Mouse (Mus musculus): ENCODE data around the gene Sox5. TPM values are rescaled to one million over a fixed set of nuclear protein-coding genes. Genes with fewer than 3 reads are reported as not detected.
A peak's percentile ranks its signal among the peaks of the same experiment; 100 is the strongest.

Gene Sox5
- total RNA-seq (2021), result 1 to 10 TPM; 3.3 to 3.9 TPM
- long read RNA-seq, experiment 1, result 0 reads
- long read RNA-seq, experiment 2, result 0 reads

- peak; percentile 26 to 43 for DNase-seq (ENCODE audit: low spot score in 2 of 2)
Observed at GRCm38 (mm10) chr6:144781431-144782030, at the start of gene Sox5. TSS of gene Sox5 (minus strand) at chr6:144781977.

DNA sequence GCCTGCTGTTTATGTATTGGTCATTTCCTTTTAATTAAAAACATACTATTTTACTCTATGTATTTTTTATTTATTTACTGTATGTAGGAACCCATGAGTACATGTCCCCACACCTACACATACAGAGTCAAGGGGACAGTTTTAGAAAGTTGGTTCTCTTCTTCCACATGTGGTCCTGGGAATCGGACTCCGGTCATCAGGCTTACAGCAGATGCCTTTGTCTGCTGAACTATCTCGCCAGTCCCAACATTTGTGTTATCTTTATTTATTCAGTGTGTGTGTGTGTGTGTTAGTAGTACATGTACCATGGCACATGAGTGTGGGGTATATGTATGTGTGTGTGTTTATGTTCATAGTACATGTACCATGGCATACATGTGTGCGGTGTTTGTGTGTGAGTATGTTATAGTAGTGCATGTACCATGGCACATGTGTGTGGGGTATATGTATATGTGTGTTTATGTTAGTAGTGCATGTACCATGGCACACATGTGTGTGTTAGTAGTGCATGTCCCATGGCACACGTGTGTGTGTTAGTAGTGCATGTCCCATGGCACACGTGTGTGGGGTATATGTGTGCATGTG, 43.3 kb upstream of the Sox5 start:
- DNase-seq (ENCODE audit: low spot score in 2 of 2), result no peak

DNA sequence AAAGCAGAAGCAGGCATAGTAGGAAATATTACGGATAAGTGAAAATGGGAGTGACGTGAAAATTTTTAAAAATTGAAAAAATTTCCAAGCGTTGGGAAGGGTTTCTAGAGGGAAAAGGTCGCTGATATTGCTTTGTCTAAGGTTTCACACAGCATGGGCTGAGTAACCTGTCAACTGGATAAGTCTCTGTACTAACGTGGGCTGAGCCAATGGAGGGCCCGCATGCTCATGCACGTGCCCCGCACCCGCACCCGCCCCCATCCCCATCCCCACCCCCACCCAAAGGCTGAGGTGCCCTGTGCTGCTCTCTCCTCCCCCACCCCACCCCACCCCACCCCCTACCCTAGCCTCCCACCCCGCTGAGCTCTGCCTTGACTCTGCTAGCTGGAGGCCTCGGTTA, 42.4 kb upstream of the Sox5 start:
- DNase-seq (ENCODE audit: low spot score in 2 of 2), result no peak

- no peak for DNase-seq (ENCODE audit: low spot score in 2 of 2)
Observed at GRCm38 (mm10) chr6:144822594-144822993, 40.8 kb upstream of the Sox5 start.

- no peak for DNase-seq (ENCODE audit: low spot score in 2 of 2)
Observed at GRCm38 (mm10) chr6:144821019-144821418, 39.2 kb upstream of the Sox5 start.

DNA sequence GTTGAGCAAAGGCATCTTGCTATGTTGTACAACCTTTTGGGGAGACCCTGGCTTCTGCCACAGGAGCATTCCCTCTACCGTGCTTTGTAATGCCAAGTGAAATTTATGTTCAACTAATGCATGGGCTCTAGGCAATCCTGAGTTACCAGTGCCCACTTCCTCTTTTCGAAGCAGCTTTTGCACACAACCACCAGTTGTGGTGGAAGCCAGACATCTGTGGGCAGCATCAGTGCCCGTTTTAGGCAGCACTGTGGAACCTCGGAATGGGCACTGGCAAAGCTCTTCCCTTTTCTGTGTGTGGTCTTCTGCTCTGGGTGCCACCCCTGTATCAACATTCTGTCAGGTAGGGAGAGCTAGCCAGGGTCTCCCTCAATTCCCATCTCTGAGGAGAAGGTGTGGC, 36.2 kb upstream of the Sox5 start:
- no peak for DNase-seq (ENCODE audit: low spot score in 2 of 2)

DNA sequence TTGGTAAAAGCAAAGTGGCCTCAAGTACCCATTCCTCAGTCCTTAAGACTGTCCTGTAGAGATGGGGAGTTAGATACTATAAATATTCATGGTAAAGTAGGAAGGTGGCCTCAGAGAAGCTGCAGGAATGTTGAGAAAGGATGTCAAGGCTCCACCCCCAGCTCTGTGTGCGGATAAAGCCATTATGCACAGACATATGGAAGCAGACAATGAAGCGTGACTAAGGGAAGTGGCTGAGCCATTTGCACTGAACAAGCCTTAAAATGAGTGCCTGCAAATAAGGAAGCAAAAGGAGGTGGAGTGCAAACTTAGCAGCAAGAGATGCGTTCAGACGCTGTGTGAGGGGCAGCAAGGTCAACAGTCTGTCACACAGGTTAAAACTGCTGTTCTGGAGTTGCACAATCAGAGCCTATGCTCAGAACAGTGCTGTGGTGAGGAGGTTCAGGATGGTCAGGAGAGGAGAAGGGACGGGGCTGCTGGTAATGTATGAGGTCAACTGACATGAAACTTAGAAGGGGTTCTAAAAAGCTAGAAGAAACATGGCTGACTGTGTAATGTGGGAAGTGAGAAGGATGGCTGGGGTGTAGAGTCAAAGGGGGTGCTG, 35.7 kb upstream of the Sox5 start:
- DNase-seq (ENCODE audit: low spot score in 2 of 2), result no peak

DNA sequence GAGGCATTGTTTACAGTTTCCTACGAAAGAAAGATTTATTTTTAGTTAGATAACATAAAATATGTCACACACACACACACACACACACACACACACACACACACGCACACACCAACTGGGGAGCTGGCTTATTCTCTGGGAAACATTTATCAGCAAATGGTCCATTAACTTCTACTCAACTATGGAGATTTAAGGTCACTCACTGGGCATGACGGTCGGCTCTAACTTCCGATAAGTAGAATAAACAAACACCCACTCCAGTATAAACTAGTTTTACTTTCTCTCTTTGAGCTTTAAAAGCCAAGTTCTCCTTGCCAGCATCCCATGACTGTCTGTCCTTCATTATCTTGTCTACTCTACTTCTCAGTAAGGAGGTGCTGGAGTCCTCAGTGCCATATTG, 33.8 kb upstream of the Sox5 start:
- no peak for DNase-seq (ENCODE audit: low spot score in 2 of 2)

DNA sequence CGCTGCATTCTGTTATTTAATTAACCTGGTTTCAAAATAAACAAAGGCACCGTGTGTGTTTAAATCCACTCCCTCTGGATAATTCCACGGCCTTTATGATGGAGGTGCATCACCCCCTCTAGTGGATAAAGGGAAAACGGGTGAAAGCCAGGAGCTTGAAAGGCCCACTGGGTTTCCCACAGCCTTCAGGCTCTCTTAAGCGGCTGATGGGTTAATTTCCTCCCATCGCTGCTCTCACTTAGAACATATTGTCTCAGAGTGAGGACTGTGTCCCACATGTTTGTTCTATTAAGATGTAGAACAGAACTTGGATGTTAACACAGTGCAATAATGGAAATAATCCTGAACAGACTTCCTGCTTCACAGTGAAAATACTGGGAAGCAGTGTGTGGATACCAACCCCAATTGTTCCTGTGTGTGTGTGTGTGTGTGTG, 33.2 kb upstream of the Sox5 start:
- no peak for DNase-seq (ENCODE audit: low spot score in 2 of 2)

DNA sequence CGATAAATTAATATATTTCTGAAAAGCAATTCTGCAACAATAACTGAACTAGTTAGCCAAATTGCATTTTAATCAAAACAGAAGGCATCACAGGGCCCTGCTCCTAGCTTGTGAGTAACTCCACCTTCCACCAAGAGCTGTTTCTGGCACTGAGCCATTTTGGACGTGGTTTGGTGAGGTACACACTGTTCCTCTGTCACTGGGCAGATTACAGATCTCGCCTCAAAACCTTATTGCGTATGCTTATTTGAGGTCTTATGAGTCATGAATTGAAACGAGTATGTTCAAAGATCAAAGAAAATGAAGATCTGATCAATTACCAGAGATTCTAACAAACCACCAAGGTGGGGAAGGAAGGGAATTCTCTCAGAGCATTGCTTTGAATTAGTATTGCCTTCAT, 22.5 kb upstream of the Sox5 start:
- DNase-seq (ENCODE audit: low spot score in 2 of 2), result no peak

- no peak for DNase-seq (ENCODE audit: low spot score in 2 of 2)
Observed at GRCm38 (mm10) chr6:144803063-144803462, 21.3 kb upstream of the Sox5 start.

- DNase-seq (ENCODE audit: low spot score in 2 of 2), result no peak
Observed at GRCm38 (mm10) chr6:144794356-144794755, 12.6 kb upstream of the Sox5 start.

GRCm38 (mm10) chr6:144792871-144793270, 11.1 kb upstream of the Sox5 start:
- no peak for DNase-seq (ENCODE audit: low spot score in 2 of 2)

DNA sequence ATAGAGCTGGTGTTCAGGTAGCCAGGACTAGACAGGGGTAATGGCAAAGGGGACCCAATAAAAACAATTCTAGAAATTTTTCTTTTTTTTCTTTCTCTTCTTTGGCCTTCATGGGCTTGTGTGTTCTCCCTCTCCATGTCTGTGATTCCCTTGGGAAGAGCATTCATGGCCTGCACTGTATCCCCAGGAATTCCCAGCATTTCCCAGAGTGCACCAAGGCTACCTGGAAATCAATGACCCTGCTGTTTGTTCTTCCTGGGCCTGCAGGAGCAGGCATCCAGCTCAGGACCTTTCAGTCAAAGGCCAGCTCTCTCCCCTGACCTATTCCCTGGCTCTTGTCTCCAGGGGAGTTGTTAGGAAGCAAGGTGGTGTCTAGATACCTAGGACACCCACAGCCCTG, 1.5 kb upstream of the Sox5 start:
- no peak for DNase-seq (ENCODE audit: low spot score in 2 of 2)

- DNase-seq (ENCODE audit: low spot score in 2 of 2), result no peak
Observed at GRCm38 (mm10) chr6:144782866-144783265, 1.1 kb upstream of the Sox5 start.

GRCm38 (mm10) chr6:144782031-144782857, 467 bp upstream of the Sox5 start:
- no peak for DNase-seq (ENCODE audit: low spot score in 2 of 2)

GRCm38 (mm10) chr6:144780608-144781285, 1.0 kb downstream of the Sox5 start:
- no peak for DNase-seq (ENCODE audit: low spot score in 2 of 2)

DNA sequence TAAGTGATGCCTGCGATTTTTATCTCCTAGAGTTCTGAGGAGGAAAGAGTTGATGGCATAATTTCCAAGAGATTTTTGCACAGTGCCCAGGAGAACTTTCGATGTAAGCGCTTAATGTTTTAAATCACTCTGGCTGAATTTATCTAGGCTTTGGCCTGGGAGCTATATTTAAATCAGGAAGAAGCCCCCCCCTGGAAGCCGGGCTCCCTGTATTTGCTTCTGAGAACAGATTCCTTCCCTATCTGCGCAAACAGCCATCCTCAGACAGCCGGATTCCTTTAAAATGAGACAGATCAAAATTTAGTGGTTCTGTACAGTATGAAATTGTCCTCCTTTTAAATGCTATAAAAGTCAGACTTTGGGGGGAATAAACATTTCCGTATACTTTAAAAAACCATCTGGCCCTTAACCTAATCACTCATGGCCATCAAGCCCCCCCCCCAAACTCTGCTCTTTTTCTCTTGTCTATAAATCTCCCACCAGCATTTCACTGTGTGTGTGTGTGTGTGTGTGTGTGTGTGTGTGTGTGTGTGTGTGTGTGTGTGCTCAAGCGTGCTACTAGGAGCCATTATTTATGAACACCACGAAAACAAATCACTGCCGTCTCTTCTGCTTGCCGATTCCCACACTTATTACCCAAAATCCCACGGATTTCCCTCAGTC, 1.7 kb downstream of the Sox5 start:
- DNase-seq (ENCODE audit: low spot score in 2 of 2), result no peak

DNA sequence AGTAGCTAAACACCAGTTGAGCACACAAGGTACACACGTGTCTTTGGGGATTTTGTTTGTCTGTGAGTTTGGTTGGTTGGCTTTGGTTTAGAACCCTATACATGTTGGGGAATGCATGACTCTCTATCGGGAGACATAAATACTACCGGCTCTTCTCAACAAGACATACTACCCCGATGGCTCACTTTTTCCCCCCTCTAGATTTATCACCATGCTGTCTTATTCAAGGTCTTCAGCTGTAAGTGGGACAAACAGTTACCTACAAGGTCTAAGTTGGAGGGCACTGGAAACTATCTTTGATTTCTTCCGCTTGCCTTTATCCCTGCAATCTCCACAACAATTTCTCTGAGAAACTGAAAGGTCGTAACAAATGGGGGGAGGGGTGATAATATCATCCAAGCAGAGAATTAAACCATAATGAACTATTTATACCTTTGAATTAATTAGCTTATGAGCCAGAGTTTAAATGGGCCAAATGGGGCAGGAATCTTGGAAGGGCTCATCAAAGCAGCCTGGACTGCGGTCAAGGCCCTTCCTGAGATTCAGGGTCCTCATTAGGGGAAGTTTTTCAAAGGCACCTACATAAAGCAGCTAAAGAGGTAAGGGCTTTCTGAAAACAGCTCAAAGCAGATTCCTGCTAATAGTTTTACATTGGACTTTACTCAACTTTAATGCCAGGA, 4.3 kb downstream of the Sox5 start:
- DNase-seq (ENCODE audit: low spot score in 2 of 2), result no peak

DNA sequence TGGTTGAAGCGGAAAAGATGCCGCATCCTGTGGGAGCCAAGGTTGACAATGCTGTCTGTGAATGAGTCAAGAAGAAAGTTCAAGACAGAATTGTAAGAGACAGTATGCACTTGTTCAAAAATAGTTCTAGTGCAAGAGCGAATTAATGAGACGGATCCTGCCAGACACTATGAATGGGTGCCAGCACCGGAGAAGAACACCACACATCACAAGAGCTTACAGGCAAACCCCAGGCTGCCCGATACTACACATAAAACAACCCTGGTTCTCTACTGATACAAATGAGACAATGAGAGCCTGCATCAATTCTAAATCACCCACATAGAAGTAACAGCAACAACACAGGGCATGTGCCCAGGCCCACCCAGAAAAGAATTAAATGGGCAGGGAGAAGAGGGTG, 8.0 kb downstream of the Sox5 start:
- DNase-seq (ENCODE audit: low spot score in 2 of 2), result no peak
